Mouse (Mus musculus): ENCODE measurements at regions not wholly inside any gene's neighbourhood (a gene's known extent, or its start where the extent isn't known, plus 50 kb on each side); places are given as distances from the start of the nearest gene placed in this dataset.

DNA sequence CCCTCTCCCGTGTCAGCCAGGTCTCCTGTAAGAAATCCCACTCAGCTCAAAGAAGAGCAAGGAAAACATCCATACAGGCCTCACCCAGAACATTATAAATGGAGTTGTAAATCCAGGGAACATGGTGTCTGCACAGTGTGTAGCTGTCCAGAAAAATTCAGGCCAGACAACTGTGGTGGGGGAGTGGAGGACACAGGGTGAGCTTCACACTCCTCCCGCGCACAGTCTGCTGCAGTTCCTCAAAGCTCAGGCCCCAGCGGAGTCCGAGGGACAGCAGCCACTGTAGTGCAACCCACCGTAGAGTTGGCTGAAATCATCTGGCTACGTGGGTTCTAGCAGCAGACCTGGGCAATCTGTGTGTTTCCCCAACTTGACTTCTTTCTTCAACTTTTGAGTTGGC, 62.9 kb upstream of the Klf4 start:
- DNase-seq, result peak; percentile 19 to 39

DNA sequence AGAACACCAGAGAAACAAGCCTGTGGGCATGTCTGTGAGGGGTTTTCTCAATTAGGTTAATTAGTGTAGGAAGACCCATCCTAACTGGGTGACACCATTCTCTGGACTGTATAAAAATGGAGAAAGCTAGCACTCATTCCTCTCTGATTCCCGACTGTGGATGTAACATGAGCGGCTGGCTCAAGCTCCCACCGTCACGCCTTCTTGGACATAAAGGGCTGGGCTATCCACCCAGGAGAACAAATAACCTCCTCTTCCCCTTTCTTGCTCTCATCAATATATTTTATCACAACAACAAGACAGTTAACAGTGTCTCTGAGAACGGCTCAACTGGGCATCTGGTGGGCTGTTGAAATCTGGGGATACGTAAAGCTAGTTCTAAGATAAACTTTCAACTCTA, 62.4 kb upstream of the Klf4 start:
- peak in 1 of 2 experiments; percentile 14 for DNase-seq

DNA sequence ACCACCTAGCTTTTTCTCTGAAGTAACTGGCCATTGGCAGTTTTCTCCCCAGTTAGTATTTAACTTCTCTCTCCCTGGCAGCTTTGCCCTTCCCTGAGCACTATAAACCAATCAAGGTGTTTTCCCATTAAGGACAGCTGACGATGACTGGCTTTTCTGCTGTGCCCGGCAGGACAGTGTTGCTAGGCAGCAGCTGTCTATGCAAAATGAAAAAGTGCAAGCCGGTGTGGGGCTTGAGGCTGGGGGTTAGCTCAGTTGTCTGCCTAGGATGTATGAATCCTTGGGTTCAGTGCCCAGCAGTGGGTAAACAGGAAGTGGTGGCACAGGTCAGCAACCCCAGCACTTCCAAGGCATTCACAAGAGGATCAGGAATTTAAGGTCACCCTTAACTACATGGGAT, 60.9 kb upstream of the Klf4 start:
- peak in 1 of 2 experiments; percentile 12 for DNase-seq

DNA sequence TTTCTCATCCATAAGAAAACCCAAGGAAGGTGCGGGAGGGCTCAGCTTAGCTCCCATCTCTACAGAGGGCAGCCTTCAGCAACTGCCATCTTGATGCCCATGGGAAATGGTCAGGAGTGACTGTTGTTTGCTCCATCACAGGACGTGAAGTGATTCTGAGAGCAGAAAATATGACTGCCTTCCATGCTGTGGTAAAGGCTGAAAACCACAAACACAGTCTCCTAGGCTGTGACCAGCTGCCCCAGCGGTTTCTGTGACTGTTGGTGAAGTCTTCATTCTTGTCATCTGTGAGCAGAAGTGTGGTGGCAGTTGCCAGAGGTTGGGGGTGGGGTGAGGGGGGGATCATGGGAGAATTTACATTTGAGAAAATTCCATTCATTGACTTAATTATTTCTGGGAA, 53.9 kb upstream of the Klf4 start:
- no peak for DNase-seq

DNA sequence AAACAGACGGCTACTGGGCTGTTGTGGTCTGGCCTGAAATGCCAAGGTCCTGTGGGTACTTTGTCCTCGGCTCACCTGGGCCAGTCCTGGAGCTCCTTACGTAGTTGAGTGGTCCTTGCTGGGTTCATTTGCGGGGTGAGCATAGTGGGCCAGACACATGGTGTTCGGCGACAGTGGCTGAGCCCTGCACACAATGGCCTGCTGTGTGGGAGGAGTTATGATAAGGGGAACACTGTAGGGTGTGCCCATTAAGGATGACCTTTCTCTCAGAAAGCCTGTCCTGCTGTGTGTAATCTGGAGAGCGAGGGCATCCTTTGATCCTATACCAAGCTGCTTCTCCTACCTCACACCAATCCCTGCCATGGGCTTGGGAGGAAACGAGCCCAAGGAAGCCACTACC, 51.3 kb upstream of the Klf4 start:
- DNase-seq, result no peak
